Mouse (Mus musculus) bone marrow macrophage, adult 2 months (primary cell): ENCODE data around the gene Pamr1.

Source experiments
- CTCF ChIP-seq: IDR thresholded peaks from 2 replicates; pipeline ENCODE4 v1.5.1; 2012; ENCODE audit warnings: low read depth, mild to moderate bottlenecking, low read length, moderate library complexity
- POLR2A ChIP-seq: IDR thresholded peaks from 2 replicates; pipeline ENCODE4 v1.6.1; 2012; ENCODE audit warnings: mild to moderate bottlenecking, low read depth, low read length, borderline replicate concordance

GRCm38 (mm10) chr2:102551594-102551993 is 1.8 kb downstream of the Pamr1 start:
- no peak for TF ChIP-seq CTCF
- no peak for TF ChIP-seq POLR2A
